Mouse (Mus musculus): Measurements from ENCODE around the gene Neurl2. TPM values are rescaled to one million over a fixed set of nuclear protein-coding genes. Genes with fewer than 3 reads are reported as not detected.

The Neurl2 gene
- polyA plus RNA-seq, 1 experiment, result 4.7 TPM

DNA sequence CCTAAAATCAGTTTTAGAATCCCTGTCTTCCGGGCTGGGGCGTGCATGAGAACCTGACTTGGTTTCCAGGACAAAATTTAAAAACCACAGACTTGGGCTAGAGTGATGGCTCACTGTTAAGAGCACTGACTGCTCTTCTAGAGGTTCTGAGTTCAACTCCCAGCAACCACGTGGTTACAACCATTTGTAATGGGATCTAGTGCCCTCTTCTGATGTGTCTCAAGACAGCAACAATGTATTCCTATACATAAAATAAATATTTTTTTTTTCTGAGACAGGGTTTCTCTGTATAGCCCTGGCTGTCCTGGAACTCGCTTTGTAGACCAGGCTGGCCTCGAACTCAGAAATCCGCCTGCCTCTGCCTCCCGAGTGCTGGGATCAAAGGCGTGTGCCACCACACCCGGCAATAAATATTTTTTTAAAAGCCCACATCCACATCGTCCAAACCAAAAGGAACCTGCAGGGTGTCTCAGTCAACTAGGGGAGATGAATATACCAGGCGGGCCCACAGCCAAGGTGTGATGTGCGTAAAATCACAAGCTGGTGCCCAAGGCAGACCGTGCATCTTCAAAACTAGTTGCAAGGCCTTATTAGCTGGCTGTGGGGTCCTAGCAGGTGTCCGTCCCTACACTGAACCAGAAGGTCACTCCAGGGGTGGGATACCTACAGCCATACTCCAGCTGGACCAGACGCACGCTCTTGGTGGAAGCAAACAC is 1.1 kb downstream of the Neurl2 start:
- 61% methylated on average over 16 of the region's 16 CpGs for WGBS
- Histone ChIP-seq H3K4me1 (ENCODE audit: control insufficient read depth, insufficient read depth, low read length) (0 out of 2 replicates have a peak, but pooled peaks cover 3% of the 10 kb centered on the region), H3K27me3 (replicated peaks; ENCODE audit: control insufficient read depth, insufficient read depth, low read length) (no peaks in the 10 kb centered on the region), H3K36me3 (ENCODE audit: control insufficient read depth, insufficient read depth, low read length) (no peaks in the 10 kb centered on the region), H3K27ac (ENCODE audit: insufficient read depth, low read depth, low read length) (no peak overlapping the region), H3K4me3 (ENCODE audit: insufficient read depth, low read depth, low read length) (peak overlapping the region; percentile 71; the same call in 1 of the 2 replicates)
- TF ChIP-seq CTCF (conservative IDR thresholded peaks at IDR 0.05; ENCODE audit: insufficient read depth, insufficient read length, low read depth, low read length), result no peak
- TF ChIP-seq POLR2A (IDR thresholded peaks at IDR 0.05; ENCODE audit: low read depth, low read length), result no peak
- no peak for DNase-seq

- TF ChIP-seq POLR2A (IDR thresholded peaks at IDR 0.05; ENCODE audit: low read depth, low read length) (no peak), CTCF (conservative IDR thresholded peaks at IDR 0.05; ENCODE audit: insufficient read depth, insufficient read length, low read depth, low read length) (no peak)
- 47% methylated on average over 10 of the region's 10 CpGs for WGBS
- Histone ChIP-seq H3K36me3 (ENCODE audit: control insufficient read depth, insufficient read depth, low read length) (no peaks in the 10 kb centered on the region), H3K4me3 (ENCODE audit: insufficient read depth, low read depth, low read length) (no peak overlapping the region), H3K27ac (ENCODE audit: insufficient read depth, low read depth, low read length) (no peak overlapping the region), H3K4me1 (ENCODE audit: control insufficient read depth, insufficient read depth, low read length) (0 out of 2 replicates have a peak, but pooled peaks cover 3% of the 10 kb centered on the region), H3K27me3 (replicated peaks; ENCODE audit: control insufficient read depth, insufficient read depth, low read length) (no peaks in the 10 kb centered on the region)
- DNase-seq, result peak; percentile 33
These were observed 2.2 kb downstream of the Neurl2 start for GRCm38 (mm10) chr2:164831029-164831428.

DNA sequence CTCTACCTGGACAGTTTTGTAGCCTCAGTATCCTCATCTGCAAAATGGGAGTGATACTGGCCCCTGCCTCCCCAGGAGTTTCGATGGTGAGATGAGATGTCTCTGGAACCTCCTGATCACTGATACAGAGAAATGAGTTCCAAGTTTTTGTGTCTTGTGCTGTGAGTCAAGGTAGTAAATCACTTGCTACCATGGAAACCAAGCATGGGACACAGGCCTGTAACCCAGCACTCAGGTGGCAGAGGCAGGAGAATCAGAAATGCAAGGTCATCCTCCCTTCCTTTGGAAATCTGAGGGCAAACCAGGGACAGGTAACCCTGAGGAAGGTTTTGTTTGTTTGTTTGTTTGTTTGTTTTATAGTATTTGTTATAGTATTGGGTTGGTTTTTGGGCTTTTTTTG is 4.2 kb downstream of the Neurl2 start:
- 98% methylated on average over 1 of the region's 1 CpGs for WGBS

DNA sequence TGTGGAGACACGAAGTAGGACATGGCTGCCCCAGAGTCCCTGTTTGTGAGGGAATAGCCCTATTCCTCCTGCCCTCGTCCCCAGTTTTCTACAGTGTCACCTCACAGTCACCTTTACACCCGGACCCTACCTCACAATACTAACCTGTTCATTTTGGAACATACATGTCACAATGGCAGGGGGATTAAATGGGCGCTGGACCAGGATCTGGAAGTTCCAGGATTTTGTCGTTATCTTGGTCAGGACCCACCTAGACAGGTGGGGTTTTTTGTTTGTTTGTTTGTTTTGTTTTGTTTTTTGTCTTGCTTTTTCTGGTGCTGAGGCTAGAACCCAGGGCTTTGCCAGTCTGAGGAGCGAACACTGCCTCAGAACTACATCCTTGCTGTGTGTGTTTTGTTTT is 4.8 kb downstream of the Neurl2 start, which contains the start of gene Spata25:
Gene Spata25 (minus strand): TSS at position 101 of the 400 bp plus-strand sequence.
- no peak for DNase-seq
- no peaks in the 10 kb centered on the region; the same call in 1 of the 2 replicates for H3K4me1 ChIP-seq (ENCODE audit: control insufficient read depth, insufficient read depth, low read length)
- no peaks in the 10 kb centered on the region for H3K27me3 ChIP-seq (replicated peaks; ENCODE audit: control insufficient read depth, insufficient read depth, low read length)
- H3K4me3 ChIP-seq (ENCODE audit: insufficient read depth, low read depth, low read length), result no peak within 1 kb of the TSS
- 92% methylated on average over 6 of the region's 6 CpGs for WGBS
- TF ChIP-seq POLR2A (IDR thresholded peaks at IDR 0.05; ENCODE audit: low read depth, low read length) (no peak), CTCF (conservative IDR thresholded peaks at IDR 0.05; ENCODE audit: insufficient read depth, insufficient read length, low read depth, low read length) (no peak)
- no peak within 1 kb of the TSS for H3K27ac ChIP-seq (ENCODE audit: insufficient read depth, low read depth, low read length)
- peaks cover 3% of the 10 kb centered on the region; the same call in 1 of the 2 replicates for H3K36me3 ChIP-seq (ENCODE audit: control insufficient read depth, insufficient read depth, low read length)

More for the DNA sequence above, 4.2 kb downstream of the Neurl2 start:
- DNase-seq, result no peak
- no peak for TF ChIP-seq POLR2A (IDR thresholded peaks at IDR 0.05; ENCODE audit: low read depth, low read length)
- TF ChIP-seq CTCF (conservative IDR thresholded peaks at IDR 0.05; ENCODE audit: insufficient read depth, insufficient read length, low read depth, low read length), result no peak
- H3K4me1 ChIP-seq (ENCODE audit: control insufficient read depth, insufficient read depth, low read length), result no peaks in the 10 kb centered on the region
- H3K27me3 ChIP-seq (replicated peaks; ENCODE audit: control insufficient read depth, insufficient read depth, low read length), result no peaks in the 10 kb centered on the region
- peaks cover 3% of the 10 kb centered on the region; the same call in 1 of the 2 replicates for H3K36me3 ChIP-seq (ENCODE audit: control insufficient read depth, insufficient read depth, low read length)
- no peak overlapping the region for H3K27ac ChIP-seq (ENCODE audit: insufficient read depth, low read depth, low read length)
- H3K4me3 ChIP-seq (ENCODE audit: insufficient read depth, low read depth, low read length), result no peak overlapping the region

GRCm38 (mm10) chr2:164827146-164827850 is 6.0 kb downstream of the Neurl2 start:
- 83% methylated on average over 16 of the region's 16 CpGs for WGBS
- no peaks in the 10 kb centered on the region for H3K27me3 ChIP-seq (replicated peaks; ENCODE audit: control insufficient read depth, insufficient read depth, low read length)
- TF ChIP-seq POLR2A (IDR thresholded peaks at IDR 0.05; ENCODE audit: low read depth, low read length) (no peak), CTCF (conservative IDR thresholded peaks at IDR 0.05; ENCODE audit: insufficient read depth, insufficient read length, low read depth, low read length) (no peak)
- no peaks in the 10 kb centered on the region; the same call in 1 of the 2 replicates for H3K4me1 ChIP-seq (ENCODE audit: control insufficient read depth, insufficient read depth, low read length)
- H3K4me3 ChIP-seq (ENCODE audit: insufficient read depth, low read depth, low read length), result no peak overlapping the region
- no peak for DNase-seq
- H3K36me3 ChIP-seq (ENCODE audit: control insufficient read depth, insufficient read depth, low read length), result peaks cover 3% of the 10 kb centered on the region; the same call in 1 of the 2 replicates
- no peak overlapping the region for H3K27ac ChIP-seq (ENCODE audit: insufficient read depth, low read depth, low read length)

GRCm38 (mm10) chr2:164825521-164825920 is 7.7 kb downstream of the Neurl2 start:
- no peak overlapping the region for H3K27ac ChIP-seq (ENCODE audit: insufficient read depth, low read depth, low read length)
- TF ChIP-seq CTCF (conservative IDR thresholded peaks at IDR 0.05; ENCODE audit: insufficient read depth, insufficient read length, low read depth, low read length) (no peak), POLR2A (IDR thresholded peaks at IDR 0.05; ENCODE audit: low read depth, low read length) (no peak)
- H3K4me1 ChIP-seq (ENCODE audit: control insufficient read depth, insufficient read depth, low read length), result no peaks in the 10 kb centered on the region; the same call in 1 of the 2 replicates
- H3K4me3 ChIP-seq (ENCODE audit: insufficient read depth, low read depth, low read length), result no peak overlapping the region
- WGBS, result 97% methylated on average over 17 of the region's 17 CpGs
- H3K36me3 ChIP-seq (ENCODE audit: control insufficient read depth, insufficient read depth, low read length), result peaks cover 3% of the 10 kb centered on the region; the same call in 1 of the 2 replicates
- H3K27me3 ChIP-seq (replicated peaks; ENCODE audit: control insufficient read depth, insufficient read depth, low read length), result no peaks in the 10 kb centered on the region
- DNase-seq, result no peak

DNA sequence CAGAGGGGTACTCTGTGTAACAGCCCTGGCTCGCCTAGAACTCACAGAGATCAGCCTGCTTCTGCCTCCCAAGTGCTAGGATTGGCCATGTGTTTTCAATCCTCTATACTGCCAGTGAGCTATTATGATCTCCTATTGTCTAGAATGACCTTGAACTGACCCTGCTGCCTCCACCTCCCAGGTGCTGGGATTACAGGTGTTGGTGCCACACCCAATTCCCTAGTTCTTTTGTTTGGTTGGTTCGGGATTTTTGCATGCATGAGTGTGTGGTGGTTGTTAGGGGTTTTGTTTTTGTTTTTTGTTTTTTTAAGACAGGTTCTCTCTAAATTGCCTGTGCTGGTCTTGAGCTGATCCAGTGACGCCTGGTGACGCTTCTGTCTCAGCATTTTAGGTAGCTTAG is 9.3 kb downstream of the Neurl2 start:
- no peaks in the 10 kb centered on the region for H3K27me3 ChIP-seq (replicated peaks; ENCODE audit: control insufficient read depth, insufficient read depth, low read length)
- no peak overlapping the region for H3K4me3 ChIP-seq (ENCODE audit: insufficient read depth, low read depth, low read length)
- DNase-seq, result no peak
- H3K36me3 ChIP-seq (ENCODE audit: control insufficient read depth, insufficient read depth, low read length), result peaks cover 3% of the 10 kb centered on the region; the same call in 1 of the 2 replicates
- 87% methylated on average over 4 of the region's 4 CpGs for WGBS
- no peak for TF ChIP-seq POLR2A (IDR thresholded peaks at IDR 0.05; ENCODE audit: low read depth, low read length)
- TF ChIP-seq CTCF (conservative IDR thresholded peaks at IDR 0.05; ENCODE audit: insufficient read depth, insufficient read length, low read depth, low read length), result no peak
- no peaks in the 10 kb centered on the region; the same call in 1 of the 2 replicates for H3K4me1 ChIP-seq (ENCODE audit: control insufficient read depth, insufficient read depth, low read length)
- no peak overlapping the region for H3K27ac ChIP-seq (ENCODE audit: insufficient read depth, low read depth, low read length)

All from kidney, adult 2 months (tissue).